27 mouse cellular contexts compared by ENCODE assay signal in the genomic region with DNA sequence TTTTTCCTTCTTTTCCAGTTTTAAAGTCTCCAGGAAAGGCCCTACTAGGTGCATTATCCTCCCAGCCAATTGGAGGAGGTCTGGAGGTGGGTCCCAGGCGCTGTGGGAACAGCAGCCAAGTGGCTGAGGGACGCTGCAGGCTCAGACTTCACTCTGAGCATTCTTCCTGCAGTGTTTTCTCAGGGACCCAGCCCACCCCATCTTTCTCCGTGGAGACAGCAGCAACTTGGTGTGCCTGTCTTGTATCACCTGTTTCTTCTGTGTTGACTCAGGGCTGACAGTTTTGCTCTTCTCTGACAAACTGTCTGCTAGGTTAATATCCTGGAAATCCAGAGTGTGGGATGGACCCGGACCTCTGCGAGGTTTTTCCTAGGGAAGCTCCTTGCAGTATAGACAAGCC.
"Had no signal": no experiment of that assay in that cellular context is flagged by ENCODE, and none has a peak within 500 bp of the region (broad histone marks: within the 10 kb centered on the region; RNA-seq: fewer than 3 reads in every experiment).

No protein-coding gene starts in this region.

- H3K4me3 ChIP-seq: embryonic facial prominence, embryonic 10.5 days; embryonic facial prominence, embryonic 12.5 days; embryonic facial prominence, embryonic 13.5 days; embryonic facial prominence, embryonic 15.5 days; erythroblast, embryonic 14.5 days; forebrain, embryonic 10.5 days; forebrain, embryonic 12.5 days; forebrain, embryonic 13.5 days; forebrain, embryonic 15.5 days; gastrocnemius, adult 2 months; heart, adult 2 months had no signal

- ATAC-seq: forebrain, embryonic 13.5 days; forebrain, embryonic 14.5 days; forebrain, embryonic 15.5 days; forebrain, embryonic 16.5 days; forebrain, postnatal 0 days had no signal

- H3K27ac ChIP-seq: embryonic facial prominence, embryonic 10.5 days; embryonic facial prominence, embryonic 12.5 days; embryonic facial prominence, embryonic 13.5 days; embryonic facial prominence, embryonic 15.5 days; forebrain, embryonic 10.5 days; forebrain, embryonic 12.5 days; forebrain, embryonic 13.5 days; forebrain, embryonic 15.5 days; gastrocnemius, adult 2 months; heart, adult 2 months had no signal

- DNase-seq: cerebellum, adult 8-10 months; cerebellum, adult 9-10 months; cerebellum, adult 9-11 months; cerebellum, postnatal 10 days; cerebellum, postnatal 14 days; cerebellum, postnatal 25 days; cerebellum, postnatal 36 days; embryo, embryonic 11 days; forebrain, postnatal 0 days; gastrocnemius, adult 2 months; gastrocnemius, postnatal 10 days; gastrocnemius, postnatal 14 days; gastrocnemius, postnatal 25 days; gastrocnemius, postnatal 36 days; heart, adult 18-20 months; heart, adult 2 months had no signal

- H3K4me2 ChIP-seq: embryonic facial prominence, embryonic 12.5 days; embryonic facial prominence, embryonic 13.5 days; embryonic facial prominence, embryonic 15.5 days; forebrain, embryonic 12.5 days; forebrain, embryonic 13.5 days; forebrain, embryonic 15.5 days had no signal

- H3K9me3 ChIP-seq: embryonic facial prominence, embryonic 10.5 days; embryonic facial prominence, embryonic 12.5 days; embryonic facial prominence, embryonic 13.5 days; embryonic facial prominence, embryonic 15.5 days; forebrain, embryonic 10.5 days; forebrain, embryonic 12.5 days; forebrain, embryonic 13.5 days; forebrain, embryonic 15.5 days had no signal

- H3K36me3 ChIP-seq: embryonic facial prominence, embryonic 10.5 days; embryonic facial prominence, embryonic 12.5 days; embryonic facial prominence, embryonic 13.5 days; embryonic facial prominence, embryonic 15.5 days; forebrain, embryonic 10.5 days; forebrain, embryonic 12.5 days; forebrain, embryonic 15.5 days had no signal

- H3K9ac ChIP-seq: embryonic facial prominence, embryonic 12.5 days; embryonic facial prominence, embryonic 13.5 days; embryonic facial prominence, embryonic 15.5 days; forebrain, embryonic 12.5 days; forebrain, embryonic 13.5 days; forebrain, embryonic 15.5 days; forebrain, postnatal 0 days had no signal
